In the genomic region with DNA sequence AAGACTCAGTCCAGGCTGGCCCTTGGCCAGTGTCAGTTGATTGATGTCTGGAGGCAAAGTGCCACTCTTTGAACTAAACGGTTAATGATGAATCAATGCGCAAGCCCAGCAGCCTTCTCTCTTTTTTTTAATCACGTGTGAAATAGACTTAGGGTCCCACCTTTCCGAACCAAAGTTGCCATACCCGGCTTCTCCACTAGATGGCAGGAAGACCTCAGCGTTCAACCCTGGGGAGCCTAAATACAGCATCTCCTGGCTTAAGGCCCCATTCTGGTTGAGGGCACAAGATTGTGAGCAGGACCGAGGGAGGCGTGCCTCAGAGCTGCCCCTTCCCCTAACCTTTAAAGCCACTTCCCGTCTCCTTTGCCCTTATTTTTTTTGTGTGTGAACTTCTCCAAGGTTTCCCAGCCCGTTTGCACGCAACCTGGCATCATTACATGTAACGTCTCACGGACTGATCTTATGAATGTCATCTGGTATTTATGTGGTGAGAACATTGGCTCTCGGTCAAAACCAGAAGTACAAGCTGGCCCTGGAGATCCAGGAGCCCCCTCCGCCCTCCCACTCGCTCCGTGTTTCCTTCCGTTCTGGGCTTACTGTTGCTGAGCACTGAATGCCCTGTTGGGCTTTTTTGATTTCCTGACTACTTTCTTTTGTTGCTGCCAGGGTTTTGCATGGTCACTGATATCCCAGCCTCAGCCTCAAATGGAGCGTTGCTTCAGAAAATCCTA, we compare ENCODE assay signal across 8 mouse cellular contexts. TPM values are rescaled to one million over a fixed set of nuclear protein-coding genes. Genes with fewer than 3 reads are reported as not detected.
A peak's percentile ranks its signal among the peaks of the same experiment; 100 is the strongest.
DNase-seq lines count a peak whose midpoint lies in the region; ATAC-seq and TF ChIP-seq lines count a peak whose summit lies in the region.

No protein-coding gene starts in this region.

- no peak overlapping the region for H3K27ac ChIP-seq in MEL (ENCODE audit: control insufficient read depth, low read depth, low read length)
- no peak overlapping the region for H3K27ac ChIP-seq in cerebellum, adult 2 months (ENCODE audit: insufficient read depth, low read length)
- H3K27ac ChIP-seq in lung, embryonic 16.5 days (ENCODE audit: low read length): no peak overlapping the region

- DNase-seq in MEL (ENCODE audit: low read depth, low spot score): peak; percentile 73
- DNase-seq in cerebellum, adult 2 months: peak; percentile 55 to 76
- peak; percentile 92 for DNase-seq in forelimb bud, embryonic 11.5 days (ENCODE audit: low read depth, low spot score)
- peak; percentile 71 for DNase-seq in layer of hippocampus, adult 9-10 months (ENCODE audit: low spot score)
- DNase-seq in ovary, postnatal 14 days (ENCODE audit: low spot score): peak; percentile 79
- DNase-seq in thymus, postnatal 10 days (ENCODE audit: low spot score in 2 of 2): peak; percentile 58 to 82

- TF ChIP-seq RAD21 in MEL (IDR thresholded peaks at IDR 0.05; ENCODE audit: low read depth, low read length): peak; percentile 98

- no peaks in the 10 kb centered on the region for H3K9me3 ChIP-seq in MEL (replicated peaks; ENCODE audit: insufficient read depth, low read length)
- H3K9me3 ChIP-seq in lung, embryonic 16.5 days (ENCODE audit: control insufficient read depth, low read length): no peaks in the 10 kb centered on the region

- peak overlapping the region; percentile 57 for H3K4me2 ChIP-seq in lung, embryonic 16.5 days (ENCODE audit: low read depth, low read length)

- H3K36me3 ChIP-seq in MEL (ENCODE audit: control insufficient read depth in 1 of 2, insufficient read depth in 2 of 2, low read length in 2 of 2): no peaks in the 10 kb centered on the region
- 0 out of 2 replicates have a peak, but pooled peaks cover 2% of the 10 kb centered on the region for H3K36me3 ChIP-seq in lung, embryonic 16.5 days (ENCODE audit: control insufficient read depth, insufficient read depth, low read length)

- no peaks in the 10 kb centered on the region for H3K4me1 ChIP-seq in MEL (ENCODE audit: control insufficient read depth in 1 of 2, insufficient read depth in 2 of 2, low read length in 2 of 2)
- H3K4me1 ChIP-seq in cerebellum, adult 2 months (ENCODE audit: control insufficient read depth, insufficient read depth, low read length): no peaks in the 10 kb centered on the region
- H3K4me1 ChIP-seq in lung, embryonic 16.5 days (replicated peaks; ENCODE audit: control insufficient read depth, insufficient read depth, low read length): peaks cover 3% of the 10 kb centered on the region; the same call in 1 of the 2 replicates

- H3K79me2 ChIP-seq in MEL (ENCODE audit: control insufficient read depth, insufficient read depth, low read length, poor library complexity): no peaks in the 10 kb centered on the region

- peak; percentile 71 to 94 (median 85) for TF ChIP-seq CTCF in MEL (IDR thresholded peaks at IDR 0.05 in 2 of 3, conservative IDR thresholded peaks at IDR 0.05 in 1 of 3; ENCODE audit: control insufficient read depth in 1 of 3, insufficient read depth in 1 of 3, low read depth in 2 of 3, low read length in 3 of 3, poor library complexity in 1 of 3, severe bottlenecking in 1 of 3)
- peak; percentile 90 for TF ChIP-seq CTCF in cerebellum, adult 2 months (IDR thresholded peaks at IDR 0.05; ENCODE audit: borderline replicate concordance, insufficient read depth, low read depth, low read length)

- H3K4me3 ChIP-seq in MEL (ENCODE audit: control insufficient read depth in 1 of 2, insufficient read depth in 1 of 2, low read depth in 2 of 2, low read length in 2 of 2): no peak overlapping the region
- peak overlapping the region; percentile 48 for H3K4me3 ChIP-seq in cerebellum, adult 2 months (replicated peaks; ENCODE audit: insufficient read depth, low read depth, low read length)
- peak overlapping the region; percentile 31 for H3K4me3 ChIP-seq in lung, embryonic 16.5 days (ENCODE audit: low read length)

- H3K27me3 ChIP-seq in MEL (ENCODE audit: control insufficient read depth in 1 of 2, insufficient read depth in 2 of 2, low read length in 2 of 2): no peaks in the 10 kb centered on the region
- H3K27me3 ChIP-seq in cerebellum, adult 2 months (ENCODE audit: control insufficient read depth, insufficient read depth, low read length): no peaks in the 10 kb centered on the region
- H3K27me3 ChIP-seq in lung, embryonic 16.5 days (ENCODE audit: control insufficient read depth, insufficient read depth, low read depth, low read length): no peaks in the 10 kb centered on the region

- WGBS in cerebellum, adult 2 months: 7% methylated on average over 19 of the region's 19 CpGs
- whole genome bisulfite sequencing in lung, embryonic 16.5 days: 19% methylated on average over 19 of the region's 19 CpGs

- no peak overlapping the region for H3K9ac ChIP-seq in MEL (ENCODE audit: control insufficient read depth, low read depth, low read length, poor library complexity, severe bottlenecking)
- H3K9ac ChIP-seq in lung, embryonic 16.5 days (ENCODE audit: low read length): 0 out of 2 replicates have a peak overlapping the region, but pooled peaks have one; percentile 1

- no peak for TF ChIP-seq EP300 in MEL (IDR thresholded peaks at IDR 0.05; ENCODE audit: low read depth in 1 of 2, low read length in 2 of 2)

- no peak for TF ChIP-seq POLR2A in MEL (IDR thresholded peaks at IDR 0.05; ENCODE audit: control insufficient read depth in 1 of 2, insufficient read depth in 1 of 2, low read depth in 1 of 2, low read length in 2 of 2, poor library complexity in 1 of 2)
- no peak for TF ChIP-seq POLR2A in cerebellum, adult 2 months (IDR thresholded peaks at IDR 0.05; ENCODE audit: borderline replicate concordance, insufficient read depth, low read length)

- ATAC-seq in hematopoietic stem cell, adult 5-6 weeks (replicated peaks in 1 of 2; ENCODE audit: insufficient read depth in 1 of 2, low FRiP score in 2 of 2, low TSS enrichment in 1 of 2, low read depth in 1 of 2, poor library complexity in 2 of 2, severe bottlenecking in 2 of 2): peak; percentile 92 to 94
- ATAC-seq in lung, embryonic 16.5 days (ENCODE audit: low read depth): peak; percentile 87

TF ChIP-seq in MEL, 35 proteins besides CTCF, POLR2A, EP300 and RAD21:
- TF ChIP-seq MEF2A (IDR thresholded peaks at IDR 0.05; ENCODE audit: extremely low read depth, insufficient replicate concordance, low read depth, low read length, poor library complexity, severe bottlenecking) (no peak), BHLHE40 (IDR thresholded peaks at IDR 0.05; ENCODE audit: borderline replicate concordance, low read depth, low read length) (peak; percentile 51; the same call in 1 of the 2 replicates), TAL1 (IDR thresholded peaks at IDR 0.05; ENCODE audit: low read length) (no peak), ELF1 (IDR thresholded peaks at IDR 0.05; ENCODE audit: low read depth, low read length) (no peak), SMC3 (IDR thresholded peaks at IDR 0.05; ENCODE audit: low read depth, low read length) (peak; percentile 89), MYB (IDR thresholded peaks at IDR 0.05; ENCODE audit: low read depth, low read length) (no peak), ZC3H11A (IDR thresholded peaks at IDR 0.05; ENCODE audit: low read depth, low read length) (peak; percentile 85), USF1 (IDR thresholded peaks at IDR 0.05; ENCODE audit: low read depth, low read length) (0 out of 2 replicates have a peak, but pooled peaks have one; percentile 44), CHD2 (IDR thresholded peaks at IDR 0.05; ENCODE audit: low read length) (no peak)
TF ChIP-seq in MEL: peak in this region for 4.

RNA-seq across cellular contexts. Expression of a gene that starts 22.4 kb away (rescaled TPM):
- total RNA-seq in MEL (2012; rRNA removed): not detected in 2 replicates
- polyA plus RNA-seq in MEL (2012; ENCODE audit: insufficient read depth in 1 of 2, insufficient read length in 2 of 2, low read depth in 1 of 2, low replicate concordance in 2 of 2, missing spikeins in 1 of 2): under 1 TPM in 1 of 2 experiments, not detected in 1; 0.06 TPM
- 0.05 and 0.06 TPM in 2 replicates for polyA plus RNA-seq in cerebellum, adult 2 months (2012; rRNA removed)
- 0.84 TPM in 1 of 2 replicates, not detected in the other for total RNA-seq in hematopoietic stem cell, adult 5-6 weeks (2017)
- polyA plus RNA-seq in lung, embryonic 16.5 days (2015; fragmentation: Nextera tagmentation; extraction: Ambion mirVana): 133 and 162 TPM in 2 replicates

RNA-seq across cellular contexts. Expression of a gene that starts 30.2 kb away (rescaled TPM):
- not detected in 2 replicates for total RNA-seq in MEL (2012; rRNA removed)
- not detected for polyA plus RNA-seq in MEL (2012; ENCODE audit: insufficient read depth in 1 of 2, insufficient read length in 2 of 2, low read depth in 1 of 2, low replicate concordance in 2 of 2, missing spikeins in 1 of 2)
- 0.16 and 0.18 TPM in 2 replicates for polyA plus RNA-seq in cerebellum, adult 2 months (2012; rRNA removed)
- total RNA-seq in hematopoietic stem cell, adult 5-6 weeks (2017): not detected in 2 replicates
- not detected in 2 replicates for polyA plus RNA-seq in lung, embryonic 16.5 days (2015; fragmentation: Nextera tagmentation; extraction: Ambion mirVana)

Comparison
In these comparisons a context has a peak if more than half of its experiments do, and no peak if none do; other contexts are left out.
1. H3K4me3 ChIP-seq: peak in cerebellum, adult 2 months (single experiment) and lung, embryonic 16.5 days (single experiment); none in MEL (0 of 2).
2. RNA of a gene that starts 22.4 kb away (polyA plus RNA-seq): 133 to 162 TPM in lung, embryonic 16.5 days; 0.06 TPM in MEL and 0.05 to 0.06 TPM in cerebellum, adult 2 months; every median in the first group is over 100 times any median in the second.
3. Peak in every context shown above with its lines, with median percentiles within 50 percentile points of each other: DNase-seq.